Mouse (Mus musculus) stomach, adult 2 months (tissue): ENCODE measurements around the gene Atg14. TPM values are rescaled to one million over a fixed set of nuclear protein-coding genes. Genes with fewer than 3 reads are reported as not detected.

Source experiments
- polyA plus RNA-seq: library from polyadenylated mRNA; depleted of rRNA; stranded (reverse); fragments of >200 nt; gene quantifications from 2 replicates; pipeline ENCODE4 v1.2.3, GENCODE M21; 2012; rRNA removed

Gene Atg14
- polyA plus RNA-seq: 2.8 and 4.2 TPM in 2 replicates

DNA sequence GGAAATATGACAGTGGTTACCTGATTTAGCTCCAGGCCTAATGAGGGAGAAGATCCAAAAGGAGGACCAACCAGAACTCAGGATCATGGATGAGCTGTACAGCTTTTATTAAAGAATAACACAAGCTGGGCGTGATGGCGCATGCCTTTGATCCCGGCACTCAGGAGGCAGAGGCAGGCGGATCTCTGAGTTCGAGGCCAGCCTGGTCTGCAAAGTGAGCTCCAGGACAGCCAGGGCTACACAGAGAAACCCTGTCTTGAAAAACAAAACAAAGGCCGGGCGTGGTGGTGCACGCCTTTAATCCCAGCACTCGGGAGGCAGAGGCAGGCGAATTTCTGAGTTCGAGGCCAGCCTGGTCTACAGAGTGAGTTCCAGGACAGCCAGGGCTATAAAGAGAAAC lies at the start of gene Atg14:
Gene Atg14, minus strand, starts transcription at position 101 of the 400 bp plus-strand sequence.

Other genes starting within 250 kb of the Atg14 start
- 285 and 457 TPM in 2 replicates for gene Lgals3, start 202.9 kb downstream of the Atg14 start, polyA plus RNA-seq
- 0.47 and 0.77 TPM in 2 replicates for gene Dlgap5, start 152.2 kb downstream of the Atg14 start, polyA plus RNA-seq
- gene Fbxo34, start 120.2 kb downstream of the Atg14 start, polyA plus RNA-seq: 5.1 and 8.3 TPM in 2 replicates
- 0.81 and 1.5 TPM in 2 replicates for gene Ktn1, start 77.8 kb upstream of the Atg14 start, polyA plus RNA-seq